8 mouse cellular contexts compared by ENCODE assay signal in genomic region chr1:62703158-62704116, GRCm38 (mm10). TPM values are rescaled to one million over a fixed set of nuclear protein-coding genes. Genes with fewer than 3 reads are reported as not detected.
A peak's percentile ranks its signal among the peaks of the same experiment; 100 is the strongest.
DNase-seq lines count a peak whose midpoint lies in the region; ATAC-seq lines count a peak whose summit lies in the region.

Gene Nrp2 (plus strand): TSS chr1:62703285.

- peak within 1 kb of the TSS; percentile 58 for H3K4me3 ChIP-seq in intestine, embryonic 15.5 days (replicated peaks)
- H3K4me3 ChIP-seq in limb, embryonic 10.5 days = peak within 1 kb of the TSS; percentile 70
- peak within 1 kb of the TSS; percentile 64 for H3K4me3 ChIP-seq in midbrain, embryonic 10.5 days

- no peaks in the 10 kb centered on the region for H3K27me3 ChIP-seq in intestine, embryonic 15.5 days (replicated peaks)
- peaks cover 59% of the 10 kb centered on the region for H3K27me3 ChIP-seq in limb, embryonic 10.5 days (ENCODE audit: low read depth, poor library complexity, severe bottlenecking)
- peaks cover 75% of the 10 kb centered on the region for H3K27me3 ChIP-seq in midbrain, embryonic 10.5 days (ENCODE audit: low read depth, poor library complexity, severe bottlenecking)

- peaks cover 20% of the 10 kb centered on the region for H3K4me1 ChIP-seq in intestine, embryonic 15.5 days (replicated peaks)
- H3K4me1 ChIP-seq in limb, embryonic 10.5 days = peaks cover 72% of the 10 kb centered on the region
- peaks cover 75% of the 10 kb centered on the region for H3K4me1 ChIP-seq in midbrain, embryonic 10.5 days

- H3K27ac ChIP-seq in intestine, embryonic 15.5 days = peak within 1 kb of the TSS; percentile 76
- peak within 1 kb of the TSS; percentile 92 for H3K27ac ChIP-seq in limb, embryonic 10.5 days
- H3K27ac ChIP-seq in midbrain, embryonic 10.5 days (replicated peaks) = peak within 1 kb of the TSS; percentile 81

- peak; percentile 90 for DNase-seq in adrenal gland, postnatal 14 days
- DNase-seq in embryo, embryonic 11.5 days (ENCODE audit: low read depth, low spot score) = peak; percentile 78
- no peak for DNase-seq in gonadal fat pad, adult 2 months (ENCODE audit: low read depth)
- peak; percentile 86 for DNase-seq in limb, embryonic 10.5 days (ENCODE audit: low spot score)
- DNase-seq in midbrain, embryonic 10.5 days (ENCODE audit: low spot score) = peak; percentile 88
- peak; percentile 65 to 77 for DNase-seq in right cerebral cortex, postnatal 36 days (ENCODE audit: low spot score in 2 of 2)
- DNase-seq in urinary bladder, postnatal 4 days (ENCODE audit: low spot score in 2 of 2) = peak; percentile 84 to 85

- under 1% methylated on average over 73 of the region's 76 CpGs for WGBS in intestine, embryonic 15.5 days
- WGBS in limb, embryonic 10.5 days = under 1% methylated on average over 72 of the region's 76 CpGs
- under 1% methylated on average over 76 of the region's 76 CpGs for WGBS in midbrain, embryonic 10.5 days

- H3K4me2 ChIP-seq in intestine, embryonic 15.5 days (replicated peaks) = peak within 1 kb of the TSS; percentile 88

- peak; percentile 76 for ATAC-seq in intestine, embryonic 15.5 days

- peak within 1 kb of the TSS; percentile 75 for H3K9ac ChIP-seq in intestine, embryonic 15.5 days

- H3K9me3 ChIP-seq in intestine, embryonic 15.5 days = no peaks in the 10 kb centered on the region
- no peaks in the 10 kb centered on the region for H3K9me3 ChIP-seq in limb, embryonic 10.5 days (replicated peaks)
- no peaks in the 10 kb centered on the region for H3K9me3 ChIP-seq in midbrain, embryonic 10.5 days (replicated peaks)

- H3K36me3 ChIP-seq in intestine, embryonic 15.5 days = no peaks in the 10 kb centered on the region
- H3K36me3 ChIP-seq in limb, embryonic 10.5 days = no peaks in the 10 kb centered on the region
- no peaks in the 10 kb centered on the region for H3K36me3 ChIP-seq in midbrain, embryonic 10.5 days

RNA-seq across cellular contexts. Expression of gene Nrp2, which starts in this region (rescaled TPM):
- total RNA-seq in adrenal gland, postnatal 14 days (2021) = 43.7 and 46.6 TPM in 2 replicates
- 13.0 and 13.3 TPM in 2 replicates for polyA plus RNA-seq in gonadal fat pad, adult 2 months (2012; rRNA removed)
- polyA plus RNA-seq in intestine, embryonic 15.5 days (2015; fragmentation: Nextera tagmentation; extraction: Ambion mirVana) = 28.3 and 31.1 TPM in 2 replicates
- polyA plus RNA-seq in limb, embryonic 10.5 days (2016; fragmentation: Nextera tagmentation; extraction: Ambion mirVana) = 31.7 and 54.7 TPM in 2 replicates
- polyA plus RNA-seq in midbrain, embryonic 10.5 days (2016; fragmentation: Nextera tagmentation; extraction: Ambion mirVana) = 10.7 and 13.2 TPM in 2 replicates
